Mouse (Mus musculus) hindbrain, embryonic 10.5 days (tissue): ENCODE measurements around the gene Zfand3. TPM values are rescaled to one million over a fixed set of nuclear protein-coding genes. Genes with fewer than 3 reads are reported as not detected.

Experiments used
- polyA plus RNA-seq: library from polyadenylated mRNA; unstranded; fragments of >200 nt; fragmentation: Nextera tagmentation; extraction: Ambion mirVana; gene quantifications from 2 replicates; pipeline ENCODE4 v1.2.1, GENCODE M21; 2016

The Zfand3 gene
- polyA plus RNA-seq, 1 experiment from 2014 or later = 97.7 TPM

Other genes starting within 250 kb of the Zfand3 start
- gene Mdga1, start 34.6 kb upstream of the Zfand3 start, polyA plus RNA-seq = 2.3 and 5.1 TPM in 2 replicates